Mouse (Mus musculus) heart, postnatal 36 days (tissue): ENCODE results near the gene Arl8a. TPM values are rescaled to one million over a fixed set of nuclear protein-coding genes. Genes with fewer than 3 reads are reported as not detected.
"Not testable (repeated sequence)": the region's sequence is repeated elsewhere in the genome, so short reads cannot be mapped to it uniquely, and the experiment has no call there.

Experiments
- DNase-seq, 2 experiments: peaks; one replicate each; pipeline ENCODE4 v3.0.0; 2021 to 2022
- intact Hi-C: fragments of 180-260 bp; cut with DNase I; formaldehyde crosslinking; loops from one replicate; pipeline ENCODE4 v1.15.1; 2025
- total RNA-seq, 2 experiments: library from RNA; stranded (reverse); gene quantifications; 2 replicates each; pipeline ENCODE4 v1.2.3; 2021

The Arl8a gene
- 10 to 100 TPM; 21.1 to 26.7 TPM for total RNA-seq

DNA sequence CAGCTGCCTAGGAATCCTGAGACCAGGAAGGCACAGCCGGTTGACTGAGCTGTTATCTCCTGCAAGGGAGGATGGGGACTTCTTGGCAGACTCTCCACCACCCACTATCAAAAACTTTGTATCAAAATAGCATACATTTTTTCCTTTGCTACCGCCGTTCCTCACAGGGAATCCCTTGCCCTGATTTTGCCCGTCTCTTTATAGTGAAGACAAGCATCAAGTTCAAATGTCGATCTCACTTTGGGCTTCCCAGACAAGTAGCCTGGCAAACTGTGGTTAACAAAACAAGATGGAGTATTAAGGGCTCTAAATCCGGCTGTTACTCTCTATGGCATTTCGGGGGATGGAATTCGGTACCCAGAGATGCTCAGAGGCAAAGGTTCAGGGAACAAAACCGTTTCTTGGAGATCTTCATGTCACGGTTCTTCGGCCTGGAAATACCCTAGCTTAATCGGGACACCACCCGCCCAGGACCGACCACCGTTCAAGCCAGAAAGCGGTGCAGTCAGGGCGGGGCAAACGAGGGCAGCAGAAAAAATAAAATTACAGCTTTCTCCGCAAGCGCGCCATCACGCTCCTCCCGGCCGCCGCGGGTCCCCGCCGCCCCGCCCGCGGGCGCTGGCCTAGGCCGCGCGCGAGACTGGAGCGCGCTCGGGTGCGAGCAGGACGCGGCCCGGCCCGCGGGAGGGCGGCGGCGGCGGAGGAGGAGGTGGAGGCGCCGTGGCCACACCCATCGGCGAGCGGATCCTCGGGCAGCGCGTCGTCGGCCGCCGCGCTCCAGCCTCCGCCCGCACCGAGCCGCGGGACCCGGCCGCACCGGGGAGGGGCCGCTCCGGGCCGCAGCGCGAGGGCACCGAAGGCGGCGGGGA is at the start of gene Arl8a:
Gene Arl8a (plus strand): TSS at position 748 of the 869 bp plus-strand sequence.
- intact Hi-C loops = no loop called here
- peak; percentile 86 to 88 for DNase-seq

- intact Hi-C loops = no loop called here
- DNase-seq = no peak
Measured at GRCm38 (mm10) chr1:135097441-135097840, 49.2 kb upstream of the Arl8a start.

DNA sequence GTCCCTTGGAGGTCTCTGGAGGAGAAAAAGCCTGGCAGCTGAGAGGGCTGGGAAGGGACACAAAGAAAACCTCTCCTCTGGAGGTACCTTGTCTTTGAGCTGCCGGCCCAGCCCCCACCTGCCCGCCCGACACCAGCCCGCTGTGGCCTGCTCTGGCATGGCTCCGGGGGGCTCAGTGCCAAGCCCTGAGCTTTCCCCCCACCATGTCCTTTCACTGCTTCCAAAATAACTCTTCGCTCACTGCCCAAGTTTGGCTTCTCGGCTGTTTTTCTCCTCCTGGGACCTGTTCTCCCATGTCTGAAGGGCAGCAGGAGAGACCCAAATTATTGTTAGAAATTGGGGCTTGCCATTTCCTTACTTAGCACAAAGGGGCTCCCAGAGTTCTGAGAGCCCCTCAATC is 48.2 kb upstream of the Arl8a start:
- DNase-seq = peak; percentile 62
- intact Hi-C loops = no loop called here

DNA sequence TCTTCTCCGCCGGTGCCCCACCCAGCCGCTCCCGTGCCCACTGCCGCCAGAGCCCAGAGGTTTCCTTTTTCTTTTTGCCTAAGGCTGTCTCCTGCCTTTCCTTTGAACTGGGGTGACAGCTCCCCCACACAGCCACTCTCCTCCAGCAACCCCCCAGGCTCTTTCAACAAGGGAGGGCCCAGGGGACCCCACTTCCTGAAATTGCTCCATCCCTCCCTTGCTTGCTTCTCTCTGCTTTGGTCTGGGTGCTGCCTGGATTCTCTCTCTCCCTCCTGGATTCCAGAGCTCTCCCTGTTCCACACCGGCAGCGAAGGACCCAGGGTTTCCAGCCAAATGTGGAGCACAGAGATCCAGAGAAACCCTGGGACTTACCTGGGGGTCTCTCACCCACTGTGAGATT is 46.2 kb upstream of the Arl8a start:
- intact Hi-C loops = loop anchor here (5.0 kb wide), 1 partner anchor 93 kb away; no protein-coding TSS in a partner anchor
- no peak for DNase-seq

DNA sequence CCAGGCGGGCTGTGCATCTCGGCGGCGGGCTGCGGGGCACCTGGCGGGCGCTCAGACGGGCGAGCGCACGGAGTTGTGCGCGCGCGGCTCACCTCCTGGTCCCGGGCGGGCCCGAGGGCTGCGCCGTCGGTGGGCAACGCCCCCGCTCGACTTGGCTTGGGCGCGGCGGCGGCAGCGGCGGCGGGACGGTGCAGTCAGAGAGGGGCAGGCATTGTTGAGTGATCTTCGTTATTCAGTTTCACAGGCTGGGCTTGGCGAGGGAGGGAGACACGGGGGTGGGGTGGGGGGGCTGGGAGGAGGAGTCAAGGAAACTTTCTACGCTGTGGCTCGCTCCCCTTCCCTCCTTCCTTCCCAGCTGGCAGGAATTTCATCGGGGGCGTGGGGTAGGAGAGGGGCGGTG is 41.5 kb upstream of the Arl8a start, which contains the start of gene Lgr6:
Gene Lgr6 (minus strand): TSS at position 153 of the 400 bp plus-strand sequence.
- no peak for DNase-seq
- intact Hi-C loops = loop anchor here (5.0 kb wide), 2 partner anchors 73 to 133 kb away; no protein-coding TSS in a partner anchor

GRCm38 (mm10) chr1:135105951-135106350 is 40.7 kb upstream of the Arl8a start:
- peak; percentile 70 to 80 for DNase-seq
- intact Hi-C loops = loop anchor here (1.0 to 5.0 kb wide), 3 partner anchors 74 to 134 kb away; no protein-coding TSS in a partner anchor

GRCm38 (mm10) chr1:135108611-135109010 is 38.0 kb upstream of the Arl8a start:
- intact Hi-C loops = loop anchor here (5.0 kb wide), 2 partner anchors 76 to 136 kb away; no protein-coding TSS in a partner anchor
- peak; percentile 45 to 47 for DNase-seq

DNA sequence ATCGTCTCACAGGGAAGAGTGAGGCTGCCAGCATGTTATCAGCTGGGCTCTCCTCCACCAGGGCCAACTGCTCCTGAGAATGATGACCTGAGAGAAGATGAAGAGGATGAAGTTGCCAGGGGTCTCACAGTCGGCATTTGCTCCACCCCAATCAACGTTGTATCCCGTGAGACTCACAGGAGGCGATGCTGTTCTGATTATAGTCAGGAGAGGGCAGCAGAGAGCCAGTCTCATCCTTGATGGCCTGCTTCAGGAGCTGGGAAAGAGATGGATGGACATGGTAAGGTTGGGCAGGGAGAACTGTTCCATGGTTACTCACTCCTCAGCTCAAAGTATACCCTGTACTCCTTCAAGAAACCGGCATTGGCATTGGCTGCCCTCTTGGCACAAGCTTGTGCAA is 36.5 kb upstream of the Arl8a start:
- peak; percentile 68 to 87 for DNase-seq
- intact Hi-C loops = loop anchor here (1.0 to 2.0 kb wide), 2 partner anchors 26 to 259 kb away; no protein-coding TSS in a partner anchor

GRCm38 (mm10) chr1:135111271-135111670 is 35.4 kb upstream of the Arl8a start:
- not testable (repeated sequence) for DNase-seq
- intact Hi-C loops = loop anchor here (2.0 kb wide), 1 partner anchor 258 kb away; no protein-coding TSS in a partner anchor

DNA sequence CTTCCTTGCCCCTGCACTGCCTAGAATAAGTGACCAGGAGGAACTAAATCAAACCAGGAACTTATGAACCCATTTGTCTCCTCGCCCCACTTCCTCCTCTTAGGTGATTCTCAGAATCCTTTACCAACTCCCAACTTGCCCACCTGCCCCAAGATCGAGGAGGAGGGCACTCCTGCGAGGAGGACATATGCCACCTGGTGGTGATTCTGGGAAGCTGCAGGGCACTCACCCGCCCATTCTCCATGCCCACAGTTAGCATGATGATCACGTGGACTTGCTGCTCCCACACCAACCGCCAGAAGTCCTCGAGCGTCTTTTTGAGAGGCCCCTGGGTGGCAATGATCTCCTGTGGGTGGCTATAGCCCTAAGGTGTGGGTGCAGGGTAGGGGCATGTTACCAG is 34.0 kb upstream of the Arl8a start:
- intact Hi-C loops = no loop called here

DNA sequence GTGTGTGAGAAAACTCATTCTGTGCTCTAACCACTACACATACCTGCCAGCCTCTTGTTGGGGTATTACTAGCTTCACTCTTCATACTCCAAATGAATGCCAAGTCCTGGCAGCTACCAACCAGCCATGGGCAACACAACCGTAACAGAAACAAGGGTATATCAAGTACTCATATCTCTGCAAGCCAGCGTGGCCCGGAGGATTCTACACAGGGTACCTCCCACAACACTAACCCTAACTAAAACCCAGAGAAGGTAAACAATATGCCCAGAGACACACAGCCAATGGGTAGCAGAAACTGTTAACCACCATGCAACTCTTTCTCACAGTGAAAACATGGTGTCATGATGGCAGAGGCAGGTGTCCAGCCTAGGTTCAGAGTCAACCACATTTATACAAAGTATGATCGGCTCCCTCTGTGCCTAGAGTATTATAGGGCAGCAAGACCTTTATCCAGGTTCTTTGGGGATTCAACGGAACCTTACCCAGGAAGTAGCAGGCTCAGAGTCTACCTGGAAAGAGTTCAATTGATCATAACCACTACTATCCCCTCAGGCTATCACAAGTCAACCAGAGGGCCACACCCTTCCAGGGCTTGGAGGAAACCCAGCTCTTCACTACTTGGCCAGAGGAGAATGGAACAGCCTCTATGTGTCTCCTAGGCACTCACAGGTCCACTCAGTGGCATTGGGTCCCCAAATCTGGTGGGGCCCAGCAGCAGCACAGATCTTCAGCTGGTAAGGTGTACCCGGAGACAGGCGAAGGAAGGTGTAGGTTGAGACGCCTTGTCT is 21.9 kb upstream of the Arl8a start:
- intact Hi-C loops = no loop called here
- DNase-seq = no peak

More for the DNA sequence above, 34.0 kb upstream of the Arl8a start:
- DNase-seq = no peak

GRCm38 (mm10) chr1:135125990-135126389 is 20.6 kb upstream of the Arl8a start:
- intact Hi-C loops = no loop called here

DNA sequence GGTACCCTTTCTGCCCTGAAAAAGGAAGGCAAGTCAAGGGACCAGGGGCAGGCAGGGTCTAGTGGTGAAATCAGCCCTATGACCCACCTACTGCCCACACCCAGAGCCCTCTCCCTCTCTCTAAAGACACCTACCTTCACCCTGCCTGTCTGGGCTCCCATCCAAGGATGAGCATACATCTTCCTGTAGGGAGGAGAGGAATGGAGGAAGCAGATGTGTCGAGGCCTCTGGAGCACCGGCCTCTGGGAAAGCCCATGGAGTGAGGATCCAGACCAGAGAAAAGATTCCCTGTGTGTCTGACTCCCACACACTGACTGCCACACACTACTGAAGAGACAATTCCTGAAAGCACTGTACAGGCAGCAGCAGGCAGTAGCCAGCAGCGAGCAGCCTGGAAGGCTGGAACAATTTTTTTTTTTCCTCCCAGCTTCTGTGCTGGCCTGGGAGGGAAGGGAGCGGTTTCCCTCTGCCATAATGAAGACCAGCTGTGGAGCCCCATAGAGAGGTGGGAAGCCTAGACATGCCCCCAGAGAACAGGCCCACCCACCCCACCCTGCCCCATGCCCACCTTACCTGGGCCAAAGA is 20.1 kb upstream of the Arl8a start:
- intact Hi-C loops = no loop called here

More at GRCm38 (mm10) chr1:135125990-135126389, 20.6 kb upstream of the Arl8a start:
- no peak for DNase-seq

DNA sequence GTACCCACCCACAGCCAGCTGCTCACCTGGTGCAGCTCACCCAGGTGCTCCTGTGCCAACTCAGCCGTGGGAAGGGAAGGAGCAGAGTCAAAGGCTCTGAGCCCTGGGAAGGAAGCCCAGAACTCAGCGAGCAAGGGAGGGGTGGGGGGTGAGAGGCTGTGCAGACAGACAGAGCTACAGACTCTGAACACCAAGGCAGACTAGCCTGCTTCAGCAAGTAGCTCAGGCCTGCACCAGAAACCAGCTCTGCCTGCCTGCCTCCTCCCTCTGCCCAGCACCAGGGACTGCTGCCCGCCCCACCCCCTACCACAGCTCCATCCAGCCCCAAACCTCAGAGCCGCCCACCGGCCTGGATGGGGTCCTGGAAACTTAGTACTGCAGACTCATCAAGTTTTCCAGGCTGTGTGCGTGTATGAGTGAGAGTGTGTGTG is 18.6 kb upstream of the Arl8a start:
- intact Hi-C loops = no loop called here
- no peak for DNase-seq

More for the DNA sequence above, 20.1 kb upstream of the Arl8a start:
- DNase-seq = no peak

- DNase-seq = no peak
- intact Hi-C loops = no loop called here
Measured at GRCm38 (mm10) chr1:135128986-135129385, 17.6 kb upstream of the Arl8a start.

GRCm38 (mm10) chr1:135129543-135130183 is 17.0 kb upstream of the Arl8a start:
- intact Hi-C loops = no loop called here
- DNase-seq = no peak

DNA sequence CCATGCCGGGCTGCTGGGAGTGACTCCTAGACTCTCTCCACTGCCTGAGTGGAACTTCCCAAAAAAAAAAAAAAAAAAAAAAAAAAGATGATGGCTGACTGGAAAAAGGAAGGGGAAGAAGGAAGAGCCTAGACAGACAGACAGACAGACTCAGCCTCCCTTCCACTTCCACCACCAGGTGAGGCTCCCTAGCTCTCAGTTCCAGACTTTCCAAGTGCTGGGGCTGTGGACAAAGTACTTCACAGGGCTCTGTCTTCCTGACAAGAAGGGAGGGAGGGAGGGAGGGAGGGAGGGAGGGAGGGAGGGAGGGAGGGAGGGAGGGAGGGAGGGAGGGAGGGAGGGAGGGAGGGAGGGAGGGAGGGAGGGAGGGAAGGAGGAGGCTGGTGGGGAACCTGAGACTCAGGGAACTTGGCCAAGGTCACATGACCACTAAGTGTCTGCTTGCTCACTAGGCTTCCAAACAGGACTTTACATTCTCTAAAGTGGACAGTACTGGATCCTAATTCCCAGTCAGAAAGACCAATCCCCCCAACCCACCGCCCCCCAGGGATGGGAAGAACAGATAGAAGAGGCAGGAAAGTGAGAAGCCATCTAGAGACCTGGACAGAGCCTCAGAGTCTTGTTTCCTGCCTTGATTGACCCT is 16.1 kb upstream of the Arl8a start:
- intact Hi-C loops = no loop called here
- no peak for DNase-seq

DNA sequence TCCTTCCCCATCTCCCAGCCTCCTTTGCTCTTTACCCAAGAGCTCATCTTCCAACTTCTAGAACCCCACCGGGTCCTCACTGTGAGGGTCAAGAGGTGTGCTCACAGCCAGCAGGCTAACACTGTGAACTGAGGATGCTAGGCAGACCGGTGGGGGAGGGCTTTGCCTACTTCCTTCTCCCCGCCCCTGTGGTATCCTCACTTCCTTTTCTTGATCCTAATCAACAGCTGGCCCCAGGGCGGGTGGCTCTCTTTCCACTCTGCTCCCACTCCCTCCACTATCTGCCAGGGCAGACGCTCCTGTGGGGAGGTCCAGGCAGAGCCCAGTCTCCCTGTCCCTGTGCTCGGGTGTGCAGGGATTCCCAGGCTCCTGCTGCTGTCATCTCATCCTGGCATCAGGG is 15.6 kb upstream of the Arl8a start:
- intact Hi-C loops = no loop called here
- peak in 1 of 2 experiments; percentile 38 for DNase-seq

- intact Hi-C loops = no loop called here
Measured at GRCm38 (mm10) chr1:135131560-135131959, 15.1 kb upstream of the Arl8a start.

More at GRCm38 (mm10) chr1:135131560-135131959, 15.1 kb upstream of the Arl8a start:
- no peak for DNase-seq
